Mouse (Mus musculus) lung, postnatal 0 days (tissue): ENCODE measurements at regions not wholly inside any gene's neighbourhood (a gene's known extent, or its start where the extent isn't known, plus 50 kb on each side); places are given as distances from the start of the nearest gene placed in this dataset.

Source experiments
- CTCF ChIP-seq: IDR thresholded peaks from 2 replicates; pipeline ENCODE4 v1.5.1; 2016; ENCODE audit warnings: antibody characterized with exemption, mild to moderate bottlenecking
- EP300 ChIP-seq: IDR thresholded peaks from 2 replicates; pipeline ENCODE4 v1.6.1; 2016; ENCODE audit warnings: antibody characterized with exemption, mild to moderate bottlenecking, control low read depth

DNA sequence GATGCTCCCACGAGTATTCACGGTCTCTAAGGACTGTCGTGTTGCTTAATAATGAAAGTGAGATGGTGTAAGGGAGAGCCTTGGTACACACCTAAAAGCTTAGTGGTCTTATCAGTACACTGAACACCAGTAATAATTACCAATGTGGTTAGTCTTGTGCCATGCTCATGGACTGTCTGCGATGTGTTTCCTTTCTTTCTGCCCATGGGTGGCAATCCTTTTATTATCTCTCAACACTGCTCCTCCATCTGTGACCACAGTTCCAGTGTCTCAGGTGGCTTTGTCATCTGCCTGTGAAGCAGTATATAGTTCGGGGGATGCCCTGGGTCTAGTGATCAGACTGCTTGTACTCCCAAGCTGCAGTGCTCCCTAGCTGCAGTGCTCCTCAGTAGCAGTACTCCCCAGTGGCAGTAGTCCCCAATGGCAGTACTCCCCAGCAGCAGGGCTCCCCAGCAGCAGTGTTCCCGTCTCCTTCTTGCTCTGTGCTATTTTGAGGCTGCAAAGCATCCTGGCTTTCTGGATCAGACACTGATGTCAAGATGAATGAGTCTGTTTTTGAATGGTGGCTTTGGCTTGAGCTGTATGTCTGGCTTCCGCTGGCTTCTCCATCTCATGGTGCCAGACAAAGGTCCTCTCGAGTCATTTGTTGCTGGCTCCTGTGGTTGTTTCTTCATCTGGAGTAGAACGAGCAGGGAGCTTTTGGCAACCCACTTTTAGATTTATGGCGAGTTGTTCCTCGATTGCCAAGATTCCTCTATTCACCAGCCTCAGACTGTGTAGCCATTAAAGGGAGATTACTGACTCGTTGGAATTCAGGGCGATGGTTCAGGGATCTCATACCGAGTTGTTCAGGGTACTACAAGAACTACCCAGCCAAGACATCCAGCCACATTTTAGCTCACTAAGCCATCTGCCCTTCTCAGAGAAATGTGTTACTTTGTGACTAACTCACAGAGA is 88.4 kb upstream of the Plxnc1 start:
- TF ChIP-seq CTCF (no peak), EP300 (no peak)
